Mouse (Mus musculus) brain, adult 2 months (tissue): ENCODE data around the gene Sf1.

Experiments
- DNase-seq: peaks from one replicate; pipeline ENCODE4 v3.0.0; 2011; ENCODE audit warnings: low read depth, low spot score

Gene Sf1

DNA sequence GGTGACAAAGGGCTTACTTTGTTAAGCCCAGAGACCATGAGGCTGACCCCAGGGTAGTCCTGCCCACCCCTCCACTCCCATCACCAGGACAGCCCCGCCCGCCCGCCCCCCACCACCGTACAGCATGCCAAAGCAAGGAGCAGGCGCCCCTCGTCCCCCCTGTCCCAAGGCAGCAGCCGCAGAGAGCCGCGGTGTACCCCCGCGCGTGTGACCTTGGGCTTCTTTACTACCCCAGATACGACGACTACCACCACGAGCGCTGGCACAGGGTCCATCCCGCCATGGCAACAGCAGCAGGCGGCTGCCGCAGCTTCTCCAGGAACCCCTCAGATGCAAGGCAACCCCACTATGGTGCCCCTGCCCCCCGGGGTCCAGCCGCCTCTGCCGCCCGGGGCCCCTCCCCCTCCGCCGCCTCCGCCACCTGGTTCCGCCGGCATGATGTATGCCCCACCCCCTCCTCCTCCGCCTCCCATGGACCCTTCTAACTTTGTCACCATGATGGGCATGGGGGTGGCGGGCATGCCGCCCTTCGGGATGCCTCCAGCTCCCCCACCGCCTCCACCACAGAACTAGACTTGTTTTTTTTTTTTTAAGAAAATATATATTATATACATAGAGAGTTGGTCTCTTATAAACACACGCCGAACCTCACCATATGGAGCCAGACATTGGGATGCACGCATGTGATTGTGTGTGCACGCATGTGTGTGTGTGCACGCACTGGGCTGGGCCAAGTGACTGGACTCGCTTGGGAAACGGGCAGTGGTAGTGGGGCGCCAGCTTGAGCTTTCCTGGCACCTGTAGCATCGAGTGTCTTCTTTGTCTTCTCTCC lies 12.1 kb downstream of the Sf1 start:
- no peak for DNase-seq

DNA sequence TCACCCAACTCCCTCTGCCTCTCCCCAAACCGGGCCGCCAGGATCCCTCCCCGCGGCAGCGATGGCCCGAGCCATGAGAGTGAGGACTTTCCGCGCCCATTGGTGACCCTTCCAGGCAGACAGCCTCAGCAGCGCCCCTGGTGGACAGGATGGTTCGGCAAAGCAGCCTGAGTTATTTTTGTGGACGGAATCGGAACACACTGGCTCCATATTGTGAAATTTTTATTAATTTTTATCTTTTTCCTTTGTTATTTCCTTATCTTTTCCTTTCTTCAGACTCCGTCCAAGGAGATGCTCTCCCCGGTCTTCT lies 12.7 kb downstream of the Sf1 start:
- DNase-seq: peak; percentile 56

GRCm38 (mm10) chr19:6376643-6377042 lies 13.2 kb downstream of the Sf1 start:
- no peak for DNase-seq

GRCm38 (mm10) chr19:6377327-6378040 lies 14.0 kb downstream of the Sf1 start:
- DNase-seq: peak; percentile 70

DNA sequence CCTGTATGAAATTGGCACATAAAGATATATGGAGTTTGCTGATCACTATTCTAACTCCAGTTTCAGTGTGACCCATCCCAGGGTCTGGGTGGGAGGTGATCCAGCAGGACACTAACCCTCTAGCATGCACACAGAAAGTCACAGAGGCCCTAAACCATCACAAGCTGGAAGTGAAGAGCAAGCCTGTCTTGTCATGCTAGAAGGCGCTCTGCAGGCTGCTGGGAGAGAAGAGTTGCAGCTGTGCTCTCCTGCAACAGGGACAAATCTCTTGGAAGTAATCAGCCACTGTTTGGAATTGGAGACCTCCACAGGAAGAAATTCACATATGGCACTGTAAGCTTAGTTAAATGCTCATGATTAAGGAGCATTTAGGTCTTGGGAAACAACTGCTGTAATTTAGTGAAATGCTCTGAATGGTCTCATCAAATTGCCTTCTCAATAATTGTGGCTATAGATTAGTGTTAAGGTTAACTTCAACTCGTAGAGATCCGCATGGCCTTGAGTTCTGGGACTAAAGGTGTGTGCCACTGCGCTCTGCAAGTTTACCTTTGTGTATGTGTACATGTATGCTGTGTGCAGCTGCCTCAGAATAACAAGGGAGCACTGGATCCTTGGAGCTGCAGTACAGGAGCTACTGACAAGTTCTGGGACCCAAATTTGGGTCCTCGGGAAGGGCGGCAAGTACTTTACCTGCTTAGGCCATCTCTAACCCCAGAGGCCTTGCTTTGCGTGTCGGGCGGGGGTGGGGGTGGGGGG lies 17.1 kb downstream of the Sf1 start:
- no peak for DNase-seq

- DNase-seq: no peak
Observed at GRCm38 (mm10) chr19:6381238-6381637, 17.7 kb downstream of the Sf1 start.

GRCm38 (mm10) chr19:6382323-6382924 lies 18.9 kb downstream of the Sf1 start:
- DNase-seq: peak; percentile 90

- DNase-seq: no peak
Observed at GRCm38 (mm10) chr19:6383470-6383869, 20.0 kb downstream of the Sf1 start.

- peak; percentile 73 for DNase-seq
Observed at GRCm38 (mm10) chr19:6384128-6384527, 20.6 kb downstream of the Sf1 start, which contains the start of gene Pygm. Pygm (plus strand) TSS chr19:6384399.

DNA sequence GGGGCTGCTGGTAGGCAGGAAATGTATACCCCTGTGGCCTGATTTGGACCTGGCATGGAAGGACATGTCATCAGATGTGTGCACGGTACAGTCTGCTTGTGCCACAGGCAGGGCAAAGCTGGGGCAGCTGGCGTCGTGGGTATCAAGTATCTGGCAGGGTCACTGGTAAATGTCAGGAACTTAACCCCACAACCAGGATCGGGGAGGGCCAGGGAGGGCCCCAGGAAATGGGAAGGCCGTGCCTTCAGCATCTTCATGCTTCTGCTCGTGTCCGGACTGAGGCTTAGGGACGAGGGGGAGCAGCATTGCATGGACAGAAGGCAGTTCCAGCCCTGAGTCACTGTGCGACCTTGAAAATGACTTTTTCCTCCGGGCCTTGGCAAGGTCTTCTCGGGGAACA lies 21.5 kb downstream of the Sf1 start:
- DNase-seq: no peak

- DNase-seq: no peak
Observed at GRCm38 (mm10) chr19:6385419-6385818, 21.9 kb downstream of the Sf1 start.

GRCm38 (mm10) chr19:6385821-6386220 lies 22.3 kb downstream of the Sf1 start:
- no peak for DNase-seq

- no peak for DNase-seq
Observed at GRCm38 (mm10) chr19:6386234-6386633, 22.7 kb downstream of the Sf1 start.

GRCm38 (mm10) chr19:6388006-6388405 lies 24.5 kb downstream of the Sf1 start:
- DNase-seq: peak; percentile 73

GRCm38 (mm10) chr19:6389803-6390202 lies 26.3 kb downstream of the Sf1 start:
- DNase-seq: no peak

- DNase-seq: no peak
Observed at GRCm38 (mm10) chr19:6390251-6390650, 26.8 kb downstream of the Sf1 start.

DNA sequence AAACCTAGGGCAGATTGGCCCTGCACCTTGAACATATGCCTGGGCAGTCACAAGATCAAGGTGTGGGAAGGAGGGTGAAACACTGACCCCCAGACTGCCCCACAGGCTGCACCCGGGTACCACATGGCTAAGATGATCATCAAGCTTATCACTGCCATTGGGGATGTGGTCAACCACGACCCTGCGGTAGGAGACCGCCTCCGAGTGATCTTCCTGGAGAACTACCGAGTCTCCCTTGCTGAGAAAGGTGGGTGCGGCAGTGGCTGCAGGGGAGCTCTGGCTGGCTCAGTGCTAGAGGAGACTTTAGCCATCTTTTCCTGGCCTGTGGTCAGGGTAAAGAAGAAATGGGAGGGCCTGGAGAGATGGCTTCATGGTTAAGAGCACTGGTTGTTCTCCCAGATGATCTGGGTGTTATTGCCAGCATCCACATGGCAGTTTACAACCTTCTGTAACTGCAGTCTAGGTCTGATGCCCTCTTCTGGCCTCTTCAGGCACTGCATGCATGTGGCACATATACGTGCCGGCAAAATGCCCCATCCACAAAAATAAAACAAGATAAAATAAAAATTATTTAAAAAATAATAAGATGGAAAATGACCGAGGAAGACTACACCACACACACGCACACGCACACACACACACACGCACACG lies 29.4 kb downstream of the Sf1 start:
- DNase-seq: no peak

DNA sequence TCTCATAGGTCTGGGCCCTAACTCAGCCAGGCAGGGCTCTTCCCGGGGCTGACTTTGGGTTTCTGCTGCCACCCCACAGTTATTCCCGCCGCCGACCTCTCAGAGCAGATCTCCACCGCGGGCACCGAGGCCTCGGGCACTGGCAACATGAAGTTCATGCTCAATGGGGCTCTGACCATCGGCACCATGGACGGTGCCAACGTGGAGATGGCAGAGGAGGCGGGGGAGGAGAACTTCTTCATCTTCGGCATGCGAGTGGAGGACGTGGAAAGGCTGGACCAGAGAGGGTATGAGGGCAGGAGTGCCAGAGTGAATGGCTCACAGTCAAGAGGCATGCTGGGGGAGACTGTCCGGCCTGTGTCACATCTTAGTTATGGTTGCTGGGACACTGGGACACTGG lies 30.1 kb downstream of the Sf1 start:
- DNase-seq: no peak

GRCm38 (mm10) chr19:6396237-6396636 lies 32.7 kb downstream of the Sf1 start:
- DNase-seq: peak; percentile 62

DNA sequence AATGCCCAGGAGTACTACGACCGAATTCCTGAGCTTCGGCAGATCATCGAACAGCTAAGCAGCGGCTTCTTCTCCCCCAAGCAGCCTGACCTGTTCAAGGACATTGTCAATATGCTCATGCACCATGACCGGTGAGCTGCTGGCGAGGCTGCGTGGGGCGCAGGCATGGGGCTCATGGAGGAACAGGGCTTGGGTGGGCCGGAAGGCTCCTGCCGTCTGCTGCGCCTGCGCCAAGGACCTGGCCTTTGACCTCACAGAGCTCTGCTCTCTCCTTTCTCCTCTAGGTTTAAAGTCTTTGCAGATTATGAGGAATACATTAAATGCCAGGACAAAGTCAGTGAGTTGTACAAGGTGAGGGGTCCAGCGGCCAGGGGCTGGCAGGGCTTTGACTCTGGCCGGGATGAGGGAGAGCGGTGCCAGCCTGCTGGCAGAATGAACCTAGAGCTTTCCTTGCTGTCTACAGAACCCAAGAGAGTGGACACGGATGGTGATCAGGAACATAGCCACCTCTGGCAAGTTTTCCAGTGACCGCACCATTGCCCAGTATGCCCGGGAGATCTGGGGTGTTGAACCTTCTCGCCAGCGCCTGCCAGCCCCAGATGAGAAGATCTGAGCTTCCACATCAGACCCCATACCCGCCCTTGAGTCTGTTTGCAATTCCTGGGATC lies 34.2 kb downstream of the Sf1 start:
- DNase-seq: no peak
